In the genomic region with DNA sequence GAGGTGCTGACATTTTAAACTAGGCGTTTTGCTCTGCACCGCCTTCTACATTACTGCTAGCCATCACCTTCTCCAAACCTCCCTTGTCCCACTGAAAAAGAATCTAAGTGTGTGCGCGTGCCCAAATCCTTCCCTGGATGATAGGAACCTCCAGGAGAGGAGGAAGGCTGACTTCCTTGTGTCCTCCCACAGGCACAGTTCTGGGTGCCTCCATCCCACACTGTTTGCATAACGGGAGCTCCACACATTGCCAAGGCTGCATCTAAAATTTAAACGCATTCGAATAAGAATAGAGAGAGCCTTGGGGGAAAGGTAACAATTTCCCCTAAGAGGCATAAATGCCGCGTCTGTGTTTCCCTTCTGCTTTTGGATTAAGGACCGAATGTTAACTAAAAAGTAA, we compare ENCODE assay signal across 19 mouse cellular contexts. TPM values are rescaled to one million over a fixed set of nuclear protein-coding genes. Genes with fewer than 3 reads are reported as not detected.
DNase-seq lines count a peak whose midpoint lies in the region.
"Had no signal": no experiment of that assay in that cellular context is flagged by ENCODE, and none has a peak within 500 bp of the region (broad histone marks: within the 10 kb centered on the region; RNA-seq: fewer than 3 reads in every experiment).

No protein-coding gene starts in this region.

- intact Hi-C loops in left cerebral cortex, postnatal 10 days (cut with DNase I) = no loop called here

- peak; percentile 4 to 47 for DNase-seq in adrenal gland, adult (ENCODE audit: inconsistent age in 2 of 2, low spot score in 1 of 2)
- DNase-seq in adrenal gland, adult 8-10 months = no peak
- peak; percentile 52 to 65 for DNase-seq in left cerebral cortex, adult 18-20 months (ENCODE audit: low spot score in 2 of 2)
- no peak for DNase-seq in left cerebral cortex, postnatal 10 days (ENCODE audit: extremely low spot score in 1 of 2, low spot score in 2 of 2)
- DNase-seq in right cerebral cortex, adult 18-20 months = peak; percentile 71
- DNase-seq in right cerebral cortex, postnatal 25 days = no peak
- peak; percentile 10 for DNase-seq in ES-CJ7 (ENCODE audit: low read depth, low spot score)
- no peak for DNase-seq in cerebellum, postnatal 10 days
- DNase-seq: adrenal gland, postnatal 10 days; cerebellum, adult 11 months; cerebellum, adult 9-11 months; forebrain, postnatal 0 days; kidney, adult 18-20 months; kidney, postnatal 4 days; liver, postnatal 0 days; lung, postnatal 36 days; retina, postnatal 1 day; thymus, adult 18-20 months; thymus, postnatal 25 days had no signal

RNA-seq across cellular contexts. Expression of gene Elmo1, which starts 18.6 kb away (rescaled TPM):
- total RNA-seq in adrenal gland, adult 8-10 months (2022) = 10 to 100 TPM; 10.9 to 15.1 (median 13.8) TPM
- total RNA-seq in left cerebral cortex, adult 18-20 months (2021) = 10 to 100 TPM; 64.7 to 66.4 TPM
- total RNA-seq in left cerebral cortex, postnatal 10 days (2021) = 10 to 100 TPM; 45.7 to 47.2 TPM

Comparison
In these comparisons a context has a peak if more than half of its experiments do, and no peak if none do; other contexts are left out.
1. DNase-seq: peak in adrenal gland, adult (2 of 2), left cerebral cortex, adult 18-20 months (2 of 2), right cerebral cortex, adult 18-20 months (single experiment) and ES-CJ7 (single experiment); none in adrenal gland, adult 8-10 months (single experiment), left cerebral cortex, postnatal 10 days (0 of 2), right cerebral cortex, postnatal 25 days (single experiment) and cerebellum, postnatal 10 days (0 of 2).